ENCODE assay signal across 31 mouse cellular contexts in genomic region chr4:135437924-135438323, GRCm38 (mm10). TPM values are rescaled to one million over a fixed set of nuclear protein-coding genes. Genes with fewer than 3 reads are reported as not detected.
DNase-seq lines count a peak whose midpoint lies in the region; ATAC-seq and TF ChIP-seq lines count a peak whose summit lies in the region.
"Had no signal": no experiment of that assay in that cellular context is flagged by ENCODE, and none has a peak within 500 bp of the region (broad histone marks: within the 10 kb centered on the region; RNA-seq: fewer than 3 reads in every experiment).

No protein-coding gene starts in this region.

- no peak overlapping the region for H3K9ac ChIP-seq in embryonic facial prominence, embryonic 11.5 days (replicated peaks; ENCODE audit: low read length)
- no peak overlapping the region for H3K9ac ChIP-seq in stomach, embryonic 15.5 days
- no peak overlapping the region for H3K9ac ChIP-seq in stomach, postnatal 0 days (ENCODE audit: low read length)
- H3K9ac ChIP-seq: embryonic facial prominence, embryonic 12.5 days; forebrain, embryonic 15.5 days; heart, embryonic 12.5 days; hindbrain, embryonic 13.5 days; limb, embryonic 13.5 days; liver, embryonic 14.5 days; lung, embryonic 14.5 days; neural tube, embryonic 15.5 days had no signal

- no peaks in the 10 kb centered on the region for H3K27me3 ChIP-seq in embryonic facial prominence, embryonic 11.5 days (ENCODE audit: control insufficient read depth, insufficient read depth, low read length)
- H3K27me3 ChIP-seq in embryonic facial prominence, embryonic 10.5 days (replicated peaks; ENCODE audit: low read depth, poor library complexity, severe bottlenecking) = peaks cover 4% of the 10 kb centered on the region; the same call in 1 of the 2 replicates
- no peaks in the 10 kb centered on the region for H3K27me3 ChIP-seq in stomach, embryonic 15.5 days (replicated peaks)
- H3K27me3 ChIP-seq in stomach, postnatal 0 days (ENCODE audit: control insufficient read depth, insufficient read depth, low read length) = no peaks in the 10 kb centered on the region
- H3K27me3 ChIP-seq: embryonic facial prominence, embryonic 12.5 days; forebrain, embryonic 15.5 days; heart, embryonic 12.5 days; hindbrain, embryonic 13.5 days; limb, embryonic 13.5 days; neural tube, embryonic 15.5 days had no signal

- TF ChIP-seq EP300 in stomach, postnatal 0 days (optimal IDR thresholded peaks at IDR 0.05) = no peak

- no peak overlapping the region for H3K4me3 ChIP-seq in embryonic facial prominence, embryonic 11.5 days (ENCODE audit: low read depth, low read length)
- no peak overlapping the region for H3K4me3 ChIP-seq in embryonic facial prominence, embryonic 10.5 days
- H3K4me3 ChIP-seq in stomach, embryonic 15.5 days (replicated peaks) = no peak overlapping the region
- no peak overlapping the region for H3K4me3 ChIP-seq in stomach, postnatal 0 days (ENCODE audit: low read depth, low read length)
- H3K4me3 ChIP-seq: embryonic facial prominence, embryonic 12.5 days; forebrain, embryonic 10.5 days; forebrain, embryonic 15.5 days; heart, adult 2 months; heart, embryonic 12.5 days; hindbrain, embryonic 13.5 days; limb, embryonic 13.5 days; neural tube, embryonic 15.5 days had no signal

- H3K9me3 ChIP-seq in embryonic facial prominence, embryonic 11.5 days (replicated peaks; ENCODE audit: control insufficient read depth, low read length) = no peaks in the 10 kb centered on the region
- no peaks in the 10 kb centered on the region for H3K9me3 ChIP-seq in embryonic facial prominence, embryonic 10.5 days
- no peaks in the 10 kb centered on the region for H3K9me3 ChIP-seq in stomach, embryonic 15.5 days
- no peaks in the 10 kb centered on the region for H3K9me3 ChIP-seq in stomach, postnatal 0 days (ENCODE audit: control insufficient read depth, low read length)
- H3K9me3 ChIP-seq: embryonic facial prominence, embryonic 12.5 days; forebrain, embryonic 10.5 days; forebrain, embryonic 15.5 days; heart, embryonic 12.5 days; hindbrain, embryonic 13.5 days; limb, embryonic 13.5 days; neural tube, embryonic 15.5 days had no signal

- no peak for ATAC-seq in embryonic facial prominence, embryonic 11.5 days (replicated peaks; ENCODE audit: insufficient number of reproducible peaks, low FRiP score, low TSS enrichment, low read depth)
- ATAC-seq in stomach, embryonic 15.5 days (ENCODE audit: insufficient read depth, low FRiP score, low read depth) = no peak
- ATAC-seq in stomach, postnatal 0 days (ENCODE audit: low FRiP score, low TSS enrichment) = no peak
- ATAC-seq in granulocyte monocyte progenitor cell, adult 5-6 weeks (replicated peaks; ENCODE audit: poor library complexity, severe bottlenecking) = peak; percentile 25
- no peak for ATAC-seq in erythroid progenitor cell, adult 5-6 weeks (replicated peaks; ENCODE audit: low FRiP score, poor library complexity, severe bottlenecking)
- ATAC-seq: forebrain, embryonic 15.5 days had no signal

- no peaks in the 10 kb centered on the region for H3K4me1 ChIP-seq in embryonic facial prominence, embryonic 11.5 days (ENCODE audit: control insufficient read depth, insufficient read depth, low read length)
- peaks cover 34% of the 10 kb centered on the region for H3K4me1 ChIP-seq in embryonic facial prominence, embryonic 10.5 days
- peaks cover 6% of the 10 kb centered on the region; the same call in 1 of the 2 replicates for H3K4me1 ChIP-seq in stomach, embryonic 15.5 days
- H3K4me1 ChIP-seq in stomach, postnatal 0 days (replicated peaks; ENCODE audit: control insufficient read depth, insufficient read depth) = 0 out of 2 replicates have a peak, but pooled peaks cover 3% of the 10 kb centered on the region

- H3K4me2 ChIP-seq in embryonic facial prominence, embryonic 11.5 days (ENCODE audit: low read depth, low read length) = no peak overlapping the region
- H3K4me2 ChIP-seq in stomach, embryonic 15.5 days = no peak overlapping the region
- H3K4me2 ChIP-seq in stomach, postnatal 0 days (replicated peaks; ENCODE audit: low read depth) = no peak overlapping the region
- H3K4me2 ChIP-seq: embryonic facial prominence, embryonic 12.5 days; forebrain, embryonic 15.5 days; heart, embryonic 12.5 days; hindbrain, embryonic 13.5 days; limb, embryonic 13.5 days; lung, embryonic 14.5 days; neural tube, embryonic 15.5 days had no signal

- TF ChIP-seq CTCF in stomach, postnatal 0 days (IDR thresholded peaks at IDR 0.05; ENCODE audit: low read depth) = no peak

- DNase-seq in embryonic facial prominence, embryonic 11.5 days (ENCODE audit: low spot score) = no peak
- DNase-seq in embryonic facial prominence, embryonic 10.5 days (ENCODE audit: low spot score) = no peak
- no peak for DNase-seq in stomach, postnatal 0 days (ENCODE audit: low spot score)
- no peak for DNase-seq in embryo, embryonic 10.5 days (ENCODE audit: low spot score)
- DNase-seq: adrenal gland, postnatal 25 days; cerebellum, adult 2 months; cerebellum, postnatal 14 days; gastrocnemius, postnatal 36 days; heart, adult 2 months; heart, postnatal 4 days; kidney, adult 11 months; kidney, postnatal 14 days; lung, embryonic 14.5 days; lung, postnatal 14 days; midbrain, embryonic 14.5 days; retina, postnatal 1 day; right cerebral cortex, postnatal 14 days; thymus, adult 18-20 months; thymus, postnatal 4 days had no signal

- 0 out of 2 replicates have a peak overlapping the region, but pooled peaks have one; percentile 20 for H3K27ac ChIP-seq in embryonic facial prominence, embryonic 11.5 days (replicated peaks; ENCODE audit: low read depth, low read length)
- H3K27ac ChIP-seq in embryonic facial prominence, embryonic 10.5 days (replicated peaks) = no peak overlapping the region
- H3K27ac ChIP-seq in stomach, embryonic 15.5 days = peak overlapping the region; percentile 33; the same call in 1 of the 2 replicates
- H3K27ac ChIP-seq in stomach, postnatal 0 days (replicated peaks) = no peak overlapping the region
- H3K27ac ChIP-seq: embryonic facial prominence, embryonic 12.5 days; forebrain, embryonic 10.5 days; forebrain, embryonic 15.5 days; heart, adult 2 months; hindbrain, embryonic 13.5 days; limb, embryonic 13.5 days; liver, embryonic 14.5 days; neural tube, embryonic 15.5 days had no signal

- H3K36me3 ChIP-seq in embryonic facial prominence, embryonic 11.5 days (replicated peaks; ENCODE audit: control insufficient read depth, insufficient read depth, low read depth, low read length) = no peaks in the 10 kb centered on the region
- no peaks in the 10 kb centered on the region for H3K36me3 ChIP-seq in embryonic facial prominence, embryonic 10.5 days (replicated peaks)
- H3K36me3 ChIP-seq in stomach, embryonic 15.5 days = no peaks in the 10 kb centered on the region
- no peaks in the 10 kb centered on the region for H3K36me3 ChIP-seq in stomach, postnatal 0 days (ENCODE audit: control insufficient read depth, insufficient read depth, low read length)
- H3K36me3 ChIP-seq: embryonic facial prominence, embryonic 12.5 days; forebrain, embryonic 10.5 days; forebrain, embryonic 15.5 days; heart, embryonic 12.5 days; hindbrain, embryonic 13.5 days; limb, embryonic 13.5 days; neural tube, embryonic 15.5 days had no signal

RNA-seq across cellular contexts. Expression of gene Rcan3, which starts 4.3 kb away (rescaled TPM):
- polyA plus RNA-seq in embryonic facial prominence, embryonic 11.5 days (2014; fragmentation: Nextera tagmentation; extraction: Ambion mirVana) = 8.5 and 10.7 TPM in 2 replicates
- polyA plus RNA-seq in embryonic facial prominence, embryonic 10.5 days (2016; fragmentation: Nextera tagmentation; extraction: Ambion mirVana) = 8.9 TPM in 2 replicates
- 18.8 and 21.3 TPM in 2 replicates for polyA plus RNA-seq in stomach, embryonic 15.5 days (2015; fragmentation: Nextera tagmentation; extraction: Ambion mirVana)
- 15.7 and 15.8 TPM in 2 replicates for polyA plus RNA-seq in stomach, postnatal 0 days (2015; fragmentation: Nextera tagmentation; extraction: Ambion mirVana)
- 3.0 and 9.3 TPM in 2 replicates for total RNA-seq in granulocyte monocyte progenitor cell, adult 5-6 weeks (2014; fragmentation: Nextera tagmentation)
- 3.6 and 4.9 TPM in 2 replicates for total RNA-seq in granulocyte monocyte progenitor cell, adult 5-6 weeks (2017)
- total RNA-seq in erythroid progenitor cell, adult 5-6 weeks (2015; ENCODE audit: low replicate concordance) = 8.0 and 10.8 TPM in 2 replicates
- 8.5 and 9.1 TPM in 2 replicates for total RNA-seq in erythroid progenitor cell, adult 5-6 weeks (2017; ENCODE audit: low replicate concordance)

RNA-seq across cellular contexts. Expression of gene Ncmap, which starts 39.9 kb away (rescaled TPM):
- 0.72 and 1.3 TPM in 2 replicates for polyA plus RNA-seq in embryonic facial prominence, embryonic 11.5 days (2014; fragmentation: Nextera tagmentation; extraction: Ambion mirVana)
- 0.83 and 0.88 TPM in 2 replicates for polyA plus RNA-seq in embryonic facial prominence, embryonic 10.5 days (2016; fragmentation: Nextera tagmentation; extraction: Ambion mirVana)
- 19.0 and 21.9 TPM in 2 replicates for polyA plus RNA-seq in stomach, embryonic 15.5 days (2015; fragmentation: Nextera tagmentation; extraction: Ambion mirVana)
- polyA plus RNA-seq in stomach, postnatal 0 days (2015; fragmentation: Nextera tagmentation; extraction: Ambion mirVana) = 39.8 and 42.2 TPM in 2 replicates
- not detected in 2 replicates for total RNA-seq in granulocyte monocyte progenitor cell, adult 5-6 weeks (2014; fragmentation: Nextera tagmentation)
- not detected in 2 replicates for total RNA-seq in granulocyte monocyte progenitor cell, adult 5-6 weeks (2017)
- total RNA-seq in erythroid progenitor cell, adult 5-6 weeks (2015; ENCODE audit: low replicate concordance) = not detected in 2 replicates
- total RNA-seq in erythroid progenitor cell, adult 5-6 weeks (2017; ENCODE audit: low replicate concordance) = not detected in 2 replicates
- total RNA-seq: adrenal gland, postnatal 25 days; monocyte, adult 5-6 weeks had no signal

RNA-seq across cellular contexts. Expression of gene Stpg1, which starts 56.7 kb away (rescaled TPM):
- 0.08 and 0.32 TPM in 2 replicates for polyA plus RNA-seq in embryonic facial prominence, embryonic 11.5 days (2014; fragmentation: Nextera tagmentation; extraction: Ambion mirVana)
- 0.18 and 0.37 TPM in 2 replicates for polyA plus RNA-seq in embryonic facial prominence, embryonic 10.5 days (2016; fragmentation: Nextera tagmentation; extraction: Ambion mirVana)
- polyA plus RNA-seq in stomach, embryonic 15.5 days (2015; fragmentation: Nextera tagmentation; extraction: Ambion mirVana) = 0.23 and 0.27 TPM in 2 replicates
- 0.16 and 0.18 TPM in 2 replicates for polyA plus RNA-seq in stomach, postnatal 0 days (2015; fragmentation: Nextera tagmentation; extraction: Ambion mirVana)
- total RNA-seq in granulocyte monocyte progenitor cell, adult 5-6 weeks (2014; fragmentation: Nextera tagmentation) = not detected in 2 replicates
- total RNA-seq in granulocyte monocyte progenitor cell, adult 5-6 weeks (2017) = not detected in 2 replicates
- not detected in 2 replicates for total RNA-seq in erythroid progenitor cell, adult 5-6 weeks (2015; ENCODE audit: low replicate concordance)
- not detected in 2 replicates for total RNA-seq in erythroid progenitor cell, adult 5-6 weeks (2017; ENCODE audit: low replicate concordance)
- total RNA-seq: gastrocnemius, postnatal 36 days; heart, adult 2 months; heart, postnatal 4 days; monocyte, adult 5-6 weeks had no signal
- polyA plus RNA-seq: limb, embryonic 13.5 days had no signal

RNA-seq across cellular contexts. Expression of gene Nipal3, which starts 56.9 kb away (rescaled TPM):
- 2.6 and 3.0 TPM in 2 replicates for polyA plus RNA-seq in embryonic facial prominence, embryonic 11.5 days (2014; fragmentation: Nextera tagmentation; extraction: Ambion mirVana)
- polyA plus RNA-seq in embryonic facial prominence, embryonic 10.5 days (2016; fragmentation: Nextera tagmentation; extraction: Ambion mirVana) = 3.2 and 3.7 TPM in 2 replicates
- polyA plus RNA-seq in stomach, embryonic 15.5 days (2015; fragmentation: Nextera tagmentation; extraction: Ambion mirVana) = 4.5 and 4.7 TPM in 2 replicates
- 3.8 and 5.3 TPM in 2 replicates for polyA plus RNA-seq in stomach, postnatal 0 days (2015; fragmentation: Nextera tagmentation; extraction: Ambion mirVana)
- total RNA-seq in granulocyte monocyte progenitor cell, adult 5-6 weeks (2014; fragmentation: Nextera tagmentation) = 5.7 and 8.4 TPM in 2 replicates
- 21.9 and 29.1 TPM in 2 replicates for total RNA-seq in granulocyte monocyte progenitor cell, adult 5-6 weeks (2017)
- total RNA-seq in erythroid progenitor cell, adult 5-6 weeks (2015; ENCODE audit: low replicate concordance) = 7.1 and 7.9 TPM in 2 replicates
- 8.5 and 17.2 TPM in 2 replicates for total RNA-seq in erythroid progenitor cell, adult 5-6 weeks (2017; ENCODE audit: low replicate concordance)

Comparison
In these comparisons a context has a peak if more than half of its experiments do, and no peak if none do; other contexts are left out.
1. H3K27ac ChIP-seq: peak in embryonic facial prominence, embryonic 11.5 days (single experiment) and stomach, embryonic 15.5 days (single experiment); none in embryonic facial prominence, embryonic 10.5 days (single experiment) and stomach, postnatal 0 days (single experiment).